Mouse (Mus musculus): Measurements from ENCODE around the gene Zfand3. TPM values are rescaled to one million over a fixed set of nuclear protein-coding genes. Genes with fewer than 3 reads are reported as not detected.

The Zfand3 gene
- total and polyA plus RNA-seq, 2 experiments from 2014 or later: 48.7 to 91.5 TPM

DNA sequence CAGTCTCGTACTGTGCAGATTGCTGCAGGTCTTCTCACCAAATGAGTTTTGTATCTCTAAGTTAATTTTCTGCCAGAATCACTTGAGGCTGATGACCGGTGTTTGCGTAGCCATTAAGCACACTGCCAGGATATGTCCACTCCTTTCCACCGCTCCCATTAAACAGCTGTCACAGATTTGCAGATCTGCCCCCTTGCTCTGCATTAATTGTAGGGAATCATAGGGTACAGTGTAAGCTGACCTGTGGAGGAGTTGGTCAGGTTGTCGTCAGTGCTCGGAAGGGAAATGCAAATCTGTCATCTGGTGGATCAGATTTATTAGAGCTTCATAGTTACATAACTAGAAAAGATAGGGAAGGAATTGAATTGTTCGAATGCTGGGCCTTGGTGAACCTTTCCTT lies 106.1 kb downstream of the Zfand3 start:
- no peak overlapping the region for H3K27ac ChIP-seq (ENCODE audit: low read depth, low read length)
- H3K27me3 ChIP-seq (ENCODE audit: insufficient read depth, low read length): no peaks in the 10 kb centered on the region
- TF ChIP-seq CTCF (IDR thresholded peaks at IDR 0.05; ENCODE audit: low read depth): no peak
- H3K9me3 ChIP-seq (ENCODE audit: low read length): no peaks in the 10 kb centered on the region
- no peak overlapping the region for H3K4me2 ChIP-seq (ENCODE audit: low read depth)
- no peak for DNase-seq
- ATAC-seq: no peak
- 0 out of 2 replicates have a peak, but pooled peaks cover 7% of the 10 kb centered on the region for H3K4me1 ChIP-seq (ENCODE audit: insufficient read depth)
- no peak overlapping the region for H3K9ac ChIP-seq
- H3K4me3 ChIP-seq (ENCODE audit: low read depth, low read length): no peak overlapping the region
- WGBS: 66% methylated on average over 7 of the region's 7 CpGs
- no peaks in the 10 kb centered on the region for H3K36me3 ChIP-seq (ENCODE audit: insufficient read depth)

DNA sequence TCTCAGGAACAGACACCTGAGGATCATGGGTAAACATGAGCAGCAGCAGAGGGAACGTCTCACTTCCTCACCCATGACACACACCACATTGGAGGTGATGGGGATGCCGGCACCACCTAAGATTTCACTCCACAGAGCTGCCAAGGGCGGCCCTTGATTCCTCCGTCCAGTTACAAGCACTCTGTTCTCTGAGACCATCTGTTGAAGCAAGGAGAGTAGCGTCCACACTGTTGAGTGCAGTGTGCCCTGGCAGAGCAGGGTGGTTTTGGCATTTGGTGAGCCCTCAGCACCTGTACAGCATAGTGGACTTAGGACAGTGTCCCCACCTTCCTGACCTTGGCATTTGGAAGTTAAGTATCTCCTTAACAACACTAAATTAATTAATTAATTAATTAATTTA lies 107.0 kb downstream of the Zfand3 start:
- Histone ChIP-seq H3K27me3 (ENCODE audit: insufficient read depth, low read length) (no peaks in the 10 kb centered on the region), H3K27ac (ENCODE audit: low read depth, low read length) (no peak overlapping the region), H3K4me3 (ENCODE audit: low read depth, low read length) (no peak overlapping the region), H3K4me1 (ENCODE audit: insufficient read depth) (0 out of 2 replicates have a peak, but pooled peaks cover 7% of the 10 kb centered on the region), H3K9me3 (ENCODE audit: low read length) (no peaks in the 10 kb centered on the region), H3K36me3 (ENCODE audit: insufficient read depth) (no peaks in the 10 kb centered on the region), H3K9ac (no peak overlapping the region), H3K4me2 (ENCODE audit: low read depth) (no peak overlapping the region)
- WGBS: 68% methylated on average over 5 of the region's 5 CpGs
- no peak for TF ChIP-seq CTCF (IDR thresholded peaks at IDR 0.05; ENCODE audit: low read depth)
- ATAC-seq: no peak
- DNase-seq: no peak

DNA sequence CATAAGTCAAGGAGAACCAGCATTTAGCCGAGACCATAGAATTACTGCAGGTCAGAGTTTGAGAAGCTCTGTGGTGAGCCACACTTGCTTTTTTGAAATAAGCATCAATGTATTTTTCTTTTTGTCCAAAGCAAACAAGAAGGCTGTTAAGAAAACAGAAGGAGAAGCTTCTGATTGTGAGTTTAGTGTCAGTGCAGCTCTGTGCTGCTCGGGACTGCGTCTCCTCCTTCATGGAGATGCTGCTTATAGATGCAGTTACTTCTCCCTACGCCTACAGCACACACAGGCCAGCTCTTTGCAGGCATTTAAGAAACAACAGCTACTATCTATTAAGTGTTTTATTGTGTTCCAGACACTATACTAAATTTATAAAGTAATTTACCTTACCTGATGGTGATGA lies 107.5 kb downstream of the Zfand3 start:
- Histone ChIP-seq H3K4me2 (ENCODE audit: low read depth) (no peak overlapping the region), H3K4me1 (ENCODE audit: insufficient read depth) (0 out of 2 replicates have a peak, but pooled peaks cover 7% of the 10 kb centered on the region), H3K27ac (ENCODE audit: low read depth, low read length) (no peak overlapping the region), H3K36me3 (ENCODE audit: insufficient read depth) (no peaks in the 10 kb centered on the region), H3K9me3 (ENCODE audit: low read length) (no peaks in the 10 kb centered on the region), H3K4me3 (ENCODE audit: low read depth, low read length) (no peak overlapping the region), H3K9ac (no peak overlapping the region), H3K27me3 (ENCODE audit: insufficient read depth, low read length) (no peaks in the 10 kb centered on the region)
- DNase-seq (no peak), ATAC-seq (no peak)
- 90% methylated on average over 4 of the region's 4 CpGs for WGBS
- TF ChIP-seq CTCF (IDR thresholded peaks at IDR 0.05; ENCODE audit: low read depth): no peak

DNA sequence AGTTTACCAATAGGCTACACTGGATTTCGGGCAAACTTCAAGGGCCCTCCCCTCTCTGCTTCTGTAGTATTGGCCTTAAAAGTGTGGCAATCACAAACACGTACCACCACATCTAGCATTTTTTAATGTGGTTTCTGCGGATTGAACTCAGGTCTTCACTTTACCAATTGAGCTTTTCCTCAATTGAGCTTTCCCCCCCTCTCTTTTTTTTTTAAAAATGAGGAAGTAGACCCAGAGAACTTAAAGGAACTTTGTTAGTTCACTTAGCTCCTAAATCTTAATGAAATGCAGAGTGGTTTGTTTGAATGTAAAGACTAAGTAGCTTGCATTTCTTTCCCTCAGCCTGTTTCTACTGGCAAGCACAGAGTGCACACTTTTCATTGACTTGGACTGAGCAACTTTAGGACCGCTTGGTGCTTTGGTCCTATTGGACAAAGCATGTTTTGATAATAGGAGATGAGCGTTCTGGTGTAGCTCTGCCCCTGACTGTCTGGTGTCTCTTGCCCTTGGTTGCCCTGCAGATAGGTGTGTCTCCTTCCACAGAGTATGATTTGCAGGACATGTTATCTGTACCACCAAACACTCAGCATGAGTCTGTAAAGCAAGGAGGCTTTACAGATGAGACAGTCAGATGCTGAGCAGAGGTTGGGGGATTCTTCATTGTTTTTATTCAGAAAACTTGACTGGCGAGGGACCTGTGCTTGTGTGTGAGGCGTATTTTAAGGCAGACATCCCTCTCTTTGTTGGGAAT lies 108.2 kb downstream of the Zfand3 start:
- WGBS: 73% methylated on average over 7 of the region's 7 CpGs
- DNase-seq (no peak), ATAC-seq (no peak)
- TF ChIP-seq CTCF (IDR thresholded peaks at IDR 0.05; ENCODE audit: low read depth): no peak
- no peaks in the 10 kb centered on the region for H3K9me3 ChIP-seq (ENCODE audit: low read length)
- H3K4me1 ChIP-seq (ENCODE audit: insufficient read depth): 0 out of 2 replicates have a peak, but pooled peaks cover 7% of the 10 kb centered on the region
- H3K4me3 ChIP-seq (ENCODE audit: low read depth, low read length): no peak overlapping the region
- no peaks in the 10 kb centered on the region for H3K36me3 ChIP-seq (ENCODE audit: insufficient read depth)
- H3K27ac ChIP-seq (ENCODE audit: low read depth, low read length): no peak overlapping the region
- H3K27me3 ChIP-seq (ENCODE audit: insufficient read depth, low read length): no peaks in the 10 kb centered on the region
- H3K9ac ChIP-seq: no peak overlapping the region
- H3K4me2 ChIP-seq (ENCODE audit: low read depth): no peak overlapping the region

DNA sequence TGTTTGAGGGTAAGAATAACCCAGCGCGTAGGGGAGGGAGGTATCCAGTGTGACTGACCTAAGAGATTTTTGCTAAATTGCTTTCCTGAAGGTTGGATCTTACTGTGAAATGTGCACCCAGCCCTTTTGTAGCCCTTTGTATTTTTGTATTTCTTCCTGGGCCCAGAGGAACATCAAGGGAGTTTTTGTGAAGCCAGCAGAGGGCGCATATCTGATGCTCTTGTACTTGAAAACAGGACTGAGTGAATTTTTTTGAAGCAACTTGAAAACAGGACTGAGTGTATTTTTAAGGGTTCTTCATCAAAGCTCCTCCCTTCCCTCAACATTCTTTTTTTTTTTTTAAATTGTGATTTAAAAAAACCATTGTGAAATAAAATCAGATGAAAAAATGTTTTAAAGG lies 110.2 kb downstream of the Zfand3 start:
- no peak overlapping the region for H3K27ac ChIP-seq (ENCODE audit: low read depth, low read length)
- H3K4me3 ChIP-seq (ENCODE audit: low read depth, low read length): no peak overlapping the region
- TF ChIP-seq CTCF (IDR thresholded peaks at IDR 0.05; ENCODE audit: low read depth): peak; percentile 47
- H3K36me3 ChIP-seq (ENCODE audit: insufficient read depth): no peaks in the 10 kb centered on the region
- no peaks in the 10 kb centered on the region for H3K27me3 ChIP-seq (ENCODE audit: insufficient read depth, low read length)
- no peak for DNase-seq
- H3K4me1 ChIP-seq (ENCODE audit: insufficient read depth): 0 out of 2 replicates have a peak, but pooled peaks cover 7% of the 10 kb centered on the region
- H3K9ac ChIP-seq: no peak overlapping the region
- no peaks in the 10 kb centered on the region for H3K9me3 ChIP-seq (ENCODE audit: low read length)
- no peak overlapping the region for H3K4me2 ChIP-seq (ENCODE audit: low read depth)
- WGBS: 79% methylated on average over 3 of the region's 3 CpGs
- no peak for ATAC-seq

DNA sequence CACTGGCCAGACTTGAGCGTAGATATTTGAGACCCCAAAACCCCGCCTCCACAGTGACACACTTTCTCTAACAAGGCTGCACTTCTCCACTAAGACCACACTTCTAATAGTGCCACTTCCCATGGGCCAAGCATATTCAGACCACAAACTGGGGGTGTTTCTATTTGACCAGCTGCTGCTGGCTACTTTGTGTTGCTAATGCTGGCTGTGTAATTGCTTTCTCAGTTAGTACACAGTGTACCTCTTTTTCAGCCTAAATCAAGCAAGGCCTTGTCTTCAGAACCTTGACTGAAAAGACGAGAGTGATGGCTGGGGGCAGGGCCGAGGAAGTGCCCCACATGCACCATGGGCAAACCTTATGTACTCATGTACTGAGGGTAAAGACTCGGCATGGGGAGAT lies 111.7 kb downstream of the Zfand3 start:
- 58% methylated on average over 5 of the region's 5 CpGs for WGBS
- no peak overlapping the region for H3K27ac ChIP-seq (ENCODE audit: low read depth, low read length)
- peak; percentile 89 for ATAC-seq

DNA sequence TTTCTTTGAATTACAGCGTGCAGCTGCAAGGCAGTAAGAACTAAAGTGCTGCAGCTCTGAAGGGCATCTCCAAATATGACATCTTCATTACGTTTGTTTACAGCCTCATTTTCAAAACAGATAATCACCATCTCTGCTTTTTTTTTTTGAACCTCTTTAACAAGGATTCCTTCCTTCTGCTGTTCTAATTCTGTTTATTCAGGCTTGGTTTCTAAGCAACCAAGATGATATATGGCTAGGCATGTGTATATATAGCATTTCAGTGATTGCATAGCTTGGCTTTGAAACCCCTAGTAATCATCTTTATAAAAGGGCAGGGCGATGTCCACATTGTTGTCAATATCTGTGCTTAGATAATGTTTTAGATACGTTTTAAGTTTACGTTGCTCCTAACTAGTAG lies 113.5 kb downstream of the Zfand3 start:
- no peak overlapping the region for H3K27ac ChIP-seq (ENCODE audit: low read depth, low read length)
- no peak for TF ChIP-seq CTCF (IDR thresholded peaks at IDR 0.05; ENCODE audit: low read depth)
- no peaks in the 10 kb centered on the region for H3K4me1 ChIP-seq (ENCODE audit: insufficient read depth)
- no peak overlapping the region for H3K9ac ChIP-seq
- no peak overlapping the region for H3K4me3 ChIP-seq (ENCODE audit: low read depth, low read length)
- ATAC-seq (peak; percentile 45; the same call in 1 of the 2 replicates), DNase-seq (no peak)
- no peaks in the 10 kb centered on the region for H3K9me3 ChIP-seq (ENCODE audit: low read length)
- H3K4me2 ChIP-seq (ENCODE audit: low read depth): no peak overlapping the region
- no peaks in the 10 kb centered on the region for H3K36me3 ChIP-seq (ENCODE audit: insufficient read depth)
- 67% methylated on average over 5 of the region's 5 CpGs for WGBS
- no peaks in the 10 kb centered on the region for H3K27me3 ChIP-seq (ENCODE audit: insufficient read depth, low read length)

More for the DNA sequence above, 111.7 kb downstream of the Zfand3 start:
- TF ChIP-seq CTCF (IDR thresholded peaks at IDR 0.05; ENCODE audit: low read depth): no peak
- Histone ChIP-seq H3K4me1 (ENCODE audit: insufficient read depth) (0 out of 2 replicates have a peak, but pooled peaks cover 1% of the 10 kb centered on the region), H3K36me3 (ENCODE audit: insufficient read depth) (no peaks in the 10 kb centered on the region), H3K9me3 (ENCODE audit: low read length) (no peaks in the 10 kb centered on the region), H3K4me3 (ENCODE audit: low read depth, low read length) (no peak overlapping the region), H3K9ac (no peak overlapping the region), H3K27me3 (ENCODE audit: insufficient read depth, low read length) (no peaks in the 10 kb centered on the region), H3K4me2 (ENCODE audit: low read depth) (no peak overlapping the region)
- DNase-seq: peak; percentile 17
